Mouse (Mus musculus) ZHBTc4 (cell line): ENCODE measurements around the gene Zfhx3.
A peak's percentile ranks its signal among the peaks of the same experiment; 100 is the strongest.

Source experiments
- DNase-seq: peaks from one replicate; pipeline ENCODE4 v3.0.0-alpha.2; 2011; ENCODE audit warnings: low read depth, low spot score

Gene Zfhx3

DNA sequence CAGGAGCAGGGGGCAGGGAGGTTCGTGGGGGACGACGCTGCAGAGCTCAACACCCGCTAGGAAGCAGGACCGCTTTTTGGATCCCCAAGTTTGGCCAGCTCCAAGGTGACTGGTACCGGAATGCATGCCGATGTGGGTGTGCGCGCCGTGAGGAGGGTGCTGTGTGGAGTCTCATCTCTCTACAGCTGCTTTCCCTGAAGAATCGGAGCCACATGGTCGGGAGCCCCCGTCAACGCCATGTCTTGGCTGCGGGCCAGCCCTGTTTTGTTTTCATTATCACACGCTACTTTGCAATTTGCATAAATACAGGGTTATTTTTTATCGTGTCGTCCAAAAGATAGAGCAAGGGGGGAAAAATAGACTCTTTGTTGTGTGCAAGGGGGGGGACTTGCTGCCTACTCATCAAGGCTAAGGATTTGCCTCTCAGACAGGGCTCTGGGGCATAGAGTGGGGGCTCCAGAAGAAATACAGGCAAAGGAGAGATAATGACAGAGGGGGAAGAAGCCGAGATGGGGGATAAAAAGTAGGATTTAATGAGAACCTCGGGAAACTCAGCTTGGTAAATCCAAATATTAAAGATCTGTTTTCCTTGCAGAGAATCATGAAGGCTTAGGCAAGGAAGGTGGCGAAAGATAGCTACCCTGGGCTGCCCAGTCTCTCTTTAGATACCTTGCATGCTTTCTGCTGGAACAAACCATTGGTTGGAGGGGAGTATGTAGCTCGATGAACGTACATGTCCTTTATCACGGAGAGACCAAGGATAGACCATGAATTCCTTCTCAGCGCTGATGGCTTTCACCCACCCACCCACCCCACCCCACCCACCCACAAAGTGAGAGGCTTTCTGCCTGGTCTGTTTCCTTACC lies 595.5 kb downstream of the Zfhx3 start:
- DNase-seq, result no peak

DNA sequence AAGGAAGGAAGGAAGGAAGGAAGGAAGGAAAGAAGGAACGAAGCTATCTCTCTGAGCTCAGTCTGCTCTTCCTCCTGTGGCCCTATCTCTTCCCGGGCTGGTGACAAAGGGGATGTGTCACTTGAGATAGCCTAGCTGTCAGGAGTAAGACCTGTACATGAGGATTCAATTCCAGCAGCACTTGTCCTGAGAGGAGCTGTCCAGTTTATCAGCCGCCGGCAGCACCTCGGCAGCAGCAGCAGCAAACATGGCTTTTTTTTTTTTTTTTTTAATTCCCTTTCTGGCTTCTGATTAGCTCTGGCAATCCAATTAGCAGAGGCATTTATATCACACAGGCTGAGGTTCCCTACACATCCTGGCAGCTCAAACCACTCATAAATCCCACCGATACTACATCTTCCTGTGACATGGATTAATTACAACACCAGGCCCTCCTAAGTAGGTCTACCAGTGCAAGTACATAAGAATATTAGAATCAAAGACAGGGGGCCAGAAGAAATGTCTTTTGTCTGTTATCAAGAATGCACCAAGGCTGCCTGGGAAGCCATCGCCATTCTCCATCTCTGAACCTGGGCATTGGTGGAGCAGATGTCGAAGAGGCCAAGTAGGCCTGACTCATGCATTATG lies 596.6 kb downstream of the Zfhx3 start:
- peak; percentile 7 for DNase-seq

DNA sequence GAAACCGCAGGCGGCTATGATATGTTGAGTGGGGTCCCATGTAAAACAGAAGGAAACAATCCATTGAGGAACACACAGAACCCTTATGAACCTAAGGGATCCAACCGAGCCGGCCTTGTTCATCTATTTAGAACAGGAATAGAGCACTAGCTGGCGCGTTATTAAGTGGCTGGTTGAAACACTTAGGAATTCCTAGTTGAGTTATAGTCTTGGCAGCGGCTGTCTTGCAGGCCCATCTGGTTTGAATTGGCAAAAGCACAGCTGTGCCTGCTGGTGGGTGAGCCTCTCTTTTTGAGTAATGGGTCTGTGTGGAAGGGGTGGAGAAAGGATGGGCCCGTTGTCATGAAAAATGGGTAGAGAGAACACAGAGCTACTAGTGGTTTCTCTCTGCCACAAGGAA lies 610.1 kb downstream of the Zfhx3 start:
- DNase-seq, result no peak

DNA sequence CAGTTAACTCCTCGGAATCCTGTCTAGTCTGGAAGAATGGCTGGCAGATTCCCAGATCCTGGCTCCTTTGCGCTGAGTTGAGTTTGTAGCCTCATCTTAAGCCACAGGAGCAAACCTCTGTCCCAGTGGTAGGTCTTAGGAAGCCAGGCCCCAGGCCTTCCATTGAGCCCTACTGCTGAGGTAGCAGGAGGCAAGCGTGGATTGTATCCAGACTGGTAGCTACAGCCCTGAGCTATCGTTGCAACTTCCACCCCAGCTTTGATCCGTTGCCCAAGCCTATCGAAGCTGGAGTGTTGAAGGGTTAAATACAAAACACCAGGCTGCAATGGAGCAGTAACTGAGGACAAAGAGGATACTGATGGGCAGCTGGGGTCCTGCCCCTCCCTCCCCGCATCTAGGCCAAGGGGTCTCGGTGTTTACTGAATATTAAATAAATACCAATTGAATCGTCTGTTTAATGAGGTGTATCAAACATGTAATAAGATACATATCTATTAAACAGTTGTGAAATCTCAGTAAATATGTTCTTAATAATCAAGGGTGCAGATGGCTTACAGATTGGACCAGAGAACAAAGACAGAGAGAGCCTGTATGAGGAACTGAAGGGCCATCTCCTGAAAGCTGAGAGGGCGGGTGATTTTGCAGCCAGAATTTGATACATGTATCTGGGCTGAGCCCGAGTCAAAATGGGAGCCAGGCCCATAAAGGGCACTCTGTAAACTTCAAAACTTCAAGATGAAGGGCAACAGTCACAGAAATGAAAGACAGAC lies 611.5 kb downstream of the Zfhx3 start:
- no peak for DNase-seq

DNA sequence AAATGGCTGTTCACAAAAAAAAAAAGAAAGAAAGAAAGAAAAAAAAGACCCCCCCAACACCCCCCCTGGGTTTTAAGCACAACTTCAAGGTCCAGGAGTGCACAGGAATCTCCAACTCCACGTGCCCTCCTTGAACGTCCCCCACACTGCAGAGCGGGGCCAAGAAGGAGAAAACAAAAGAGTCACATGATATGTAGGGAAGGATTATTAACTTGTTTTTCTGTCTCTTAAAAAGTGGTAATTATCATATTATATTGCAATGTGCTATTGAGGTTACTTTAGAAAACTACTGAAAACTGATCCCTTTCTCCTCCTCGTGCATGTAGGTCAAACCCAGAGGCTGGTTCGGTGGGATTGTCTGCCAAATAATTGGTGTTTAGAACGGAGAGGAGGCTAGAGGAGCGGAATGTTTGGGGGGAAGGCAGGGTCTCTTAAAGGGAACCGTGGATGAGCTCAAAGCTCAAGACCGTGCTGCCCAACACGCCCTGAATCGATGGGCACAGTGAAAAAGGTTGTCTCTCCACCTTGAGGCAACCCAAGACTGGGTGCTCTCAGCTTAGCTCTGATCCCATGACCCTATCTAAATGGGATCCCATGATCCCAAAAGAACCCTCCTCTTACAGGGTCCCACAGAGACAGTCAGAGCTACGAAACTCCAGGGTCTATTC lies 612.3 kb downstream of the Zfhx3 start:
- no peak for DNase-seq

DNA sequence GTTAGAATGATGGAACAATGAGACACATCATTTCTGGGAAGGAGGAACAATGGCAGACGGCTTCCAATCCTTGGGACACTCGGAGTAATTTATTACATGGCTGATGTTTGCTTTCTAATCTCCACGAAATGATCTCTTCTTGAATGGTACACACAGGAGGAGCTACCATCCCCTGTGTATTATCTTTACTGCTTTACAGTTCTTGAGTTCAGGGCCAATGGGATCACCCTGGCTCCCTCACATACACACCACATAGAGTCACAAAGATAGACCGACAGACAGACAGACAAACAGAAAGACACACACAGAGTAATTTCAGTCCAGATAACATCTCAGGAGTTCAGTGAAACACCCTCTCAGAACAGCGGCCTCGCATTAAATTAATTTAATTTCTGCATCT lies 621.0 kb downstream of the Zfhx3 start:
- peak; percentile 36 for DNase-seq

DNA sequence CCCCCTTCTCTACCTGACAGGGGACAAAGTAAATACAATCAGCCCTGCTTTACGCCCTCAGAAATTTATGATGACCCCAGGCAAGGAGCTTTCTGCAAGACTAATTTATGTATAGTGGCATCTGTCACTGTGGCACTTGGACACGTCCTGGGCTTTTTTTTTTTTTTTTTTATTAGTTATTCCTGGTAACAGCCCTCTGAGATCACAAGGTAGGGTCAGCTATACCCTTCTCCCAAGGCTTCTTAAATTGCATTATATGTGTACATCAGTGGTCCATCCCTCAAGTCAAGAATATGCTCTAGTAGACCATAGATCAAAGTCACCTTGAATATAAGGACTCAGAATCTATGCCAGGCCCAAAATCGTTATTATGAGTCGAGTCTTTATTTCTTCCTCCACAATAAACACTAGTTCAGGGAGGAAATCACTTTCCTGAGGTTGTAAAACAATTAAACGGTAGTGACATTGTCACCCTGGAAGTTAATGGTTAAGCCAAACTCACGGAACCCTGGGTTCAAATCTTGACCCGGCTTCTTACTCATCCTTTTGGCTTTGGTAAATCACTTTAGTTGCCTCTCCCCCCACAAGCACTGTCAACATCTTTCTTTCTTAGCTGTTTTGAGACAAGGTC lies 621.6 kb downstream of the Zfhx3 start:
- DNase-seq, result no peak

DNA sequence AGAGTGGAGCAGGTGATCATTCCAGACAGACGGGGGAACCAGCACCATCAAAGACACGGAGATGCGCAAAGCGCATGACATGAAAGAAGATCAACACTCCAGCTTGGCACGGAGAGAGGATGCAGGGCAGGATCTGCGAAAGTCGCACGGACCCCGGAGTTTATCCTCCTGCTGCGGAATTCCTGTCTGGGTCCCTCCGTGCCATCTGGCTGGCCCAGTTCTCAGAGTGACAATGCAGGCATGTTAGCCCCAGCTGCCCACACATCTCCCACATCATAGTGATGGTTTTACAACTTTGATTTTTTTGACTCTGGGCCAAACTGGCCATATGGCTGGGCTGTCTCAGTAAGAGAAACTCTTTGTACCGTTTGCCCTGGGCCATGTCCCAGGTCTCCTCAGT lies 623.6 kb downstream of the Zfhx3 start:
- DNase-seq, result no peak

DNA sequence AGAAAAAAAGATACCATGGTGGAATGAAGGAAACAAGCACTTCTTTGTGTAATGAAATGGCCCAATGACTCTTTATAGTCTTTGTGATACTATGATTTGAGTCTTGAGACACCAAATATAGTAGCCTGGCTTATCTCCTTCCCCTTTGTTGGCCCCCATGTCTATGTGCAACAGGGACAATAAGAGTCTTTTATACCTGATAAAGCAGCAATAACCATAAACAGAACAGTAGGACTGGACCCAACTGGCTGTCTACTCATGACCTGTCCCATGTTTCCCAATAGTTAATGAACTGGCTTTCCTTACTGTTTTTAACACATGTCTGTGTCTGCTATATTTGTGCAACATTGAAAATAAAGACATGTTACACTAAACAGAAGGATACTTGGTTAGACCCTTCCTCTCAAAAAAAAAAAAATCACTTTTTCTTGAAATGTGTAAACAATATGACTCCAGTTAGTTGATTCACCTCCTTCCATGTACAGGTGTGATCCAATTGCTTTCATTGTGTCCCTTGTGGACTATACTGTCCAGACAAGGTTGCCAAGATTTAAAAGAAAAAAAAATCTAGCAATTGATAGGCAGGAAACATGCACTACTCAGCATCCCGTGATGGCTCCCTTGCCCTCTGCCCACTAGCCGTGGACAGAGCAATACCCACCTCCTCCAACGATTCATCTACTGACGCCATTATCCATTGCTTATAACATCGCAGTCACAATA lies 631.0 kb downstream of the Zfhx3 start:
- no peak for DNase-seq

DNA sequence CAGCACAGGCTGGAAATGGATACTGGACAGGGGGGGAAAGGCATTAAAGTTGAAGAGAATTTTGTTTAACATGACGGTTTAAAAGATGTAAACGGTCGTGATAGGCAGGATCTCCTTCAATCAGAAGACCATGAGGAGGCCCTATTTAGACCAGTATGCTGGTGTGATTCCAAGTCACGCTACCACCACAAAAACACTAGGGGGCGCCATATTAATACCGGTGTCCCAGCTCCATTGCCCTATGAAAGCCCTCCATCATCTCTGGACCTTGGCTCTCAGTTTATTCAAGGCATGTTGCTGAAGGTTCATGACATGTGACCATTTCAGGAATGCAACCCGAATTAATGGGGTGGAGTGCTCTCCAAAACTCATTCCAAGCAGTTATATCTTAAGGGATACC lies 631.7 kb downstream of the Zfhx3 start:
- DNase-seq, result peak; percentile 56

DNA sequence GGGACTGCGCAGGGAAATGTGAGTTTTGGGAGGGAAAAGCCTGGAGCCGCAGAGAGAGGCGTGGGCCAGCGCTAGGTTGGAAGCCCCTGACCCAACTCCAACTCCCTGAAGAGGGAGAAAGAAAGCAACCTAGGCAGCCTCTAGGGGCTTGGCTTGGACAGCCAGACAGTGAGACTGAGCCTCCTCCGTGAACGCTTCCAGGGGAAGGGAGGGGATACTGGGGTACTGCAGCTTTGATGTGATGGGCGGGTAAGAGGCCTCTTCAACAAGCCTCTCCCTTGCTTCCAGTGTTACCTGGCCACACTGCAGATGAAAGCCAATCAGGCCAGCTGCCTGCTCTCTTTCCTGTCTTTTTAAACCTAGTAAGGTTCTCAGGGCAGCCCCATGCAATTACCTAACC lies 635.1 kb downstream of the Zfhx3 start:
- DNase-seq, result peak; percentile 25

DNA sequence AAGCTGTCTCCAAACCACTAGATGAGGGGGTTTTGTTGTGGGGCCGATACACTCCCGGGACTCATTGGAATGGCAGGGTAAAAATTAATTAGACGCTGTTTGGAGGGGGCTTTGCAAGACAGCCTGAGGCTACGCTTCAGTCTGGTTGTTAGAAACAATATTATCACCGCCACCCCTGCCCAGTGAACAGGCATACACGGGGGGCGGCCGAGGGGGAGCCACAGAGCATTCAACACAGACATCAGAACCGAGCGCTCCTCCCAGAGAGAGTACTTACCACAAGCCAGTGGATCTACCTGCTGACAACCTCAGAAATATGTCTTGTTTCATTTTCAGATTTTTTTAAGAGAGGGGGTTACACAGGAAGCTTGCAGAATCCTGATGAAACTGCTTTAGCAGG lies 635.9 kb downstream of the Zfhx3 start:
- DNase-seq, result no peak

DNA sequence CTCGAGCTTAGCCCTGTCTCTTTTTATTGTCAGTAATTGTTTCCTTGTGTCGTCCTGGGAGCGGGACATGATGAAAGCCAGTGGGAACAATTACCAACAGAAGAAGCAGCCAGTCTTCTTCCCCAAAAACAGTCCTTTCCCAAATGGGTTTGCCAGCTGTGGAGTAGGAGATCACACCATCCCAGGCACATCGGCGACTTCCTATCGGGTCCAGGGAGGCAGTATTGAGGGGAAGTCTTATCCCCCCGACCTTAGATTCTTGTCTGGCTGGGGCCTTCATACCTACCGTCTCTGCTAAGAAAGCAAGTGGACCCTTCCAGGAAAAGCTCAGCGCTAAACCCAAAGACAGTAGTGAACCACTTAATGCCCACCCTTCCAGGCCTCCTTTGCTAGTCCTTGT lies 637.4 kb downstream of the Zfhx3 start:
- DNase-seq, result no peak

DNA sequence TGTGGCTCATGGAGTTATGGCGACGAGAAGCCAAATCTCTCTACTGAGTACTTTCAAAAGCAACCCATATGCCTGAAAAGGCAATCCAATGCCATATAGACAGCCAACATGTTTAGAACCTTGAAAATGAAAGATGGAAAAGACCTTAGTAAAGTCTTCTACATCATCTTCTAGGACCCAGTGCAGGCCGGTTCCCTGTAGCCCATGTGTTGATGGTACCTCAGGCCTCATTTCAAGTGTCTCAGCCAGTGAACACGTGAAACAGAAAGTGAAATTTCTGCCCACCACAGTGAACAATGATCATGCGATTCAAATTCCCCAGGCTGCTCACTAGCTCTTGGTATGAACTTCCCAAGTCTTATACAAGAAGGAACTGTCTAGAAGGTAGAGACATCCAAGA lies 637.9 kb downstream of the Zfhx3 start:
- DNase-seq, result no peak

DNA sequence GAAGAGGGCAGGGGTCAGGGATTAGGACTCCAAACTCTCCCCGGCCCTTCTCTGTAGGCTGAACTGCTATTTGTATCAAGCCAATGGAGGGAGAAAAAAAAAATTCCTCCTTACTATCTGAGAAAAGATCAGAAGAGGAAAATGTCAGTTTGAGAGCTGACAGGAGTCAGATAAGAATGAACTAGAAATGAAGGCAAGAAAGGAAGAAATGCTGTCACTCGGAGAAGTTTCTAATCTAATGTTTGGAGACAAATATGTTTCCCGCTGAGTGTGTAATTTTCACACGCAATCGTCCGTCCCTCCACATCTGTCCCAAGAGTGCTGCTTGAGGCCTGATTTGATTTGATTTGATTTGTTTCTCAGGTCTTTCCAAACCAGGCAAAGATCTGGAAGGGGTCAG lies 639.1 kb downstream of the Zfhx3 start:
- DNase-seq, result no peak

DNA sequence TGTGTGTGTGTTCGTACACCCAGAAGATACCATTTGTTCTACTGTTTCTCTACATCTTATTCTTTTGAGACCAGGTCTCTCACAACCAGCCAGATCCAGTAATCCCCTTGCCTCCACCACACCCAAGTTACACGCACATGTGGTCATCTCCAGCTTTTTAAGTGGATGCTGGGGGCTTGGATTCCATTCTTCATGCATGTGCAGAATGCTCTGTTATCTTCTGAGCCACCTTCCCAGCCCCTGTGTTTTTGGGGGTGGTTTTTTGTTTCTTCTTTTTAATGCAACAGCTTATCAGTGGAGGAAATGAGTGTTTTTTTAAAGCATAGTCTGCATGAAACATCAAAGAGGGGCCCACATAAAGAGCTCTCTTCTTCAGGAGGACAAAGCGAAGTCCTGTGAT lies 639.8 kb downstream of the Zfhx3 start:
- DNase-seq, result no peak

DNA sequence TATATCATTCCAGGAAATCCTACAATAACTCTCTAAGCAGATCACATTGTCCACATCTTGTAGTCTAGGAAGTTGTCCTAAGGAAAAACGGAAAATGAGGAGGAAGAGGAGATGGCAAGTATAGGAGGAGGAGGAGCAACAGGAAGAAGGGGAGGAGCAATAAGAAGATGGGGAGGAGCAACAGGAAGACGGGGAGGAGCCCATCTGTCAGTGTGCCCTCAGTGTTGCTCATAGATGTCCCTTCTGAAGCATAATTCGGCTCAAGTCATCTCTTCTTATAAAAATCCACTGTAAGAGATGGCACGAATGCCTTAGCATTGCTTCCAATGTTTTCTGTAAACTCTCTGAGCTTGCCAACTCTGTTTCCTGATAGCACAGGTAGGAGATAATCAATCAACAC lies 640.8 kb downstream of the Zfhx3 start:
- DNase-seq, result no peak

DNA sequence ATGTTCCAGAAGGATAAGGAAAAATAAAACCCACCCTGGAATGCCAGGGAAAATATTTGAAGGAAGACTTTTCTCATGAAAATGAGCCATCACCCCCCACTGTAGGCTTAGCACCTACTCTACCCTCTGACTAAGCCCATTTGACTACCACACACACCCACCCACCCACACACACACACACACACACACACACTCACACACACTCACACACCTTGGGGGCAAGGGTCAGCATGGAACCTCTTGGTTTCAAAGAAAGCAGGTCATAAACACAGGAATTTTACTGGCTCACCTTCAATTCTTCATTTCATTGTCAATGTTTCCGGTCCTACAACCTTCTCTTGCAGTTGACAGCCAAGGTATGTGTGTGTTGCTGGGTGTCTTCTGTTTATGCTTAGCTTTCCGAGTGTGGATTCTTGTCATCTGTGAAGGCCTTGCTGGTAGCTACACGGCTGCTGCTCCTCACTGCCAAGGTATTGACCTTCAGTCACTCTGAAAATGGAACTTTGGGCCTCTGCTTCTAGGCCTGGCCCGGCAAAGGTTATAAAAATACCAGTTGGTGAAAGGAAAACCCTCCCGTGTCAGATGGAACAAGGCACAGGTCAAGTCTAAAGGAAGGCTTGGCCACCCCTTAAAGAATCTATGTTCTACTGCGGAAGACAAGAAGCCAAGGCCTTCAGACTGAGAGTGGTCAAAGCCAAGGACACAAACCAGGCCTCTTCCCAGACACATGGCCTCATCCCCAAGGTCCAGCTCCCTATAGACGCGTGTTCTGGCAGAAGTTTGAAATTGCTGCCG lies 641.6 kb downstream of the Zfhx3 start:
- DNase-seq, result no peak

DNA sequence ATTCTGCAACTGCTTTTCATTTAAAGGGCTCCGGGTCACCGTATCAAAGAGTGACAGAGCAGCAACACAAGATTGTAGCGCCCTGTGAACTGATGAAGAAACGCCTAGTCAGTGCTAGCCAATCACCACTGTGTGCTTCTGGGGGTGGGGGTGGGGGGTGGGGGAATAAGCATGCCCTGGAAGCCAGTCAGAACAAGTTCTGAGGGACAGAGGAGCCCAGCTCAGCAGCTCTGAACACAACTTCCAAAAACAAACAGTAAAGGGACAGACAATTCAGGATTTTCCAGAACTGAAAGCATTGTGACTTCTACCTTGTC lies 642.2 kb downstream of the Zfhx3 start:
- DNase-seq, result no peak

DNA sequence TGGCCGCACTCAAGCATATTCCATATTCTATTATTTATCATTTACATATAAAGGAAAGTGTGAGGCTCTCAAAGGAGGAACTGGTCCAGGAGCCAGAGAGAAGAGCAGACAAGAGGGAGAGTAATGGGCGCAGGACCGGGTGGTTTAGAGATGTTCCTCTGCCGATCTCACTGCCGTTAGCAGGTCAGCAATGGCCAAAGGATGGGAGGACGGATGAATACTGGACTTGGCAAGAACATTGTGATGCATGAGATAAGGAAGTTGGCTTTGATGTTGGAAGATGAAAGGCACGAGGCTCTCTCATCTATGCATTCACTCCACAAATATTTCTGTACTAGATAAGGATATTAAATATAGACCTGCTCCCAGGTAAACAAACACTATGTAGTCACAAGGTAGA lies 648.6 kb downstream of the Zfhx3 start:
- no peak for DNase-seq
